Mouse (Mus musculus): ENCODE measurements around the gene Hist1h2be. TPM values are rescaled to one million over a fixed set of nuclear protein-coding genes. Genes with fewer than 3 reads are reported as not detected.

Gene Hist1h2be
- polyA plus RNA-seq (2012; rRNA removed): 1.9 and 4.2 TPM in 2 replicates

GRCm38 (mm10) chr13:23620733-23621531 lies at the start of gene Hist1h2be:
Hist1h2be (minus strand) TSS chr13:23621124.

GRCm38 (mm10) chr13:23622175-23622671 lies 1.3 kb upstream of the Hist1h2be start, which contains the start of gene Hist1h1e:
Hist1h1e (minus strand) TSS chr13:23622558.

DNA sequence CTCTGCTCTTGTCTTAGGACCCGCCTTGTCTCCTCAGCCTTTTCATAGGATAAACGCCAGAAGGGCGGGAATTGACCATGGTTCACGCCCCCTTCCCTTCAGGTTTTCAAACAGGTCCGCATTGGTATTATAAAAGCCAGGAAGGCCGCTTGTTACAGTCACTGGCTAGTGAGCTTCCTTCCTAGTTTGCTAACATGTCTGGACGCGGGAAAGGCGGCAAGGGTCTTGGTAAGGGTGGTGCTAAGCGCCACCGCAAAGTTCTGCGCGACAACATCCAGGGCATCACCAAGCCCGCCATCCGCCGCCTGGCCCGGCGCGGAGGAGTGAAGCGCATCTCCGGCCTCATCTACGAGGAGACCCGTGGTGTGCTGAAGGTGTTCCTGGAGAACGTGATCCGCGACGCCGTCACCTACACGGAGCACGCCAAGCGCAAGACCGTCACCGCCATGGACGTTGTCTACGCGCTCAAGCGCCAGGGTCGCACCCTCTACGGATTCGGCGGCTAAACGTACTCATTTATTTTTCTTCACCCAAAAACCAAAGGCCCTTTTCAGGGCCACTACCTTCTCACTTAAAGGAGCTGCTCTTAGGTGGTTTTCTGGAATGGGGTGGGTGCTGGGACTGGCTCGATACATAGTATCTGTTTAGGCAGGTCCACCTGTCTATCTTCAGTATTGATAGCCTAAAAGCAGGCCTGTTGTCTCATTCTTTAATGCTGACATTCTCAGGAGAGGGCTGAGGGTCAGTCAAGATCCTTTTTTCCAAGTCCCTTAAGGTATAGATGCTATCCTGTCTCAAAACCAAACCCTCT lies 39.3 kb downstream of the Hist1h2be start, which contains the start of gene Hist1h4d:
TSS of gene Hist1h4d (plus strand) at position 191 of the 811 bp plus-strand sequence.

DNA sequence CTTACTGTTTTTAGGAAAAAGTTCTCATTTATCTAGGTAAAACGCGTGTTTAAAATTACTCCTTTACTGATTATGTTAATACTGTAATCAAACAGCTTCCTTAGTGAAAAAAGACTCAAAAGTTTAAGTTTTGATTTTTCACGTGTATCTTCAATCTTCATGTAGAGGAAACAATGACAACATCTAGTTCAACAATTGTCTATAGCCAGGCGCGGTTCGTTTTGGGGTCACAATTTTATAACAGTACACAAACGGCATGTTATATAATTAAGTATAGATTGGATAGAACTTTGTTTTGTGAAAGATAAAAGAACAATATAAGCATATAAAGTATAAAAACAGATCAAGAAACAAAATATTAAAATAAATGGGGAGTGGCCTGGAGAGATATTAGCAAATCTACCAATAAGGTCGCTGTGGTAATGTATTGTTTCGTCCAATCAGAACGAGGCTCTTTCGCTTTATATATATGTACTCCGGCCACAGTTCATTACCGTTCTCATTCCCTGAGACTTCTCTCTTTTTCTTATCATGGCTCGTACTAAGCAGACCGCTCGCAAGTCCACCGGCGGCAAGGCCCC lies 45.6 kb downstream of the Hist1h2be start, which contains the start of gene Hist1h3d:
TSS of gene Hist1h3d (plus strand) at position 493 of the 581 bp plus-strand sequence.

GRCm38 (mm10) chr13:23573898-23574524 lies 46.9 kb downstream of the Hist1h2be start, which contains the start of the genes Hist1h2bf and Hist1h2ad:
Hist1h2bf (minus strand) TSS chr13:23574196.
Hist1h2ad (plus strand) TSS chr13:23574381.

GRCm38 (mm10) chr13:23571022-23571503 lies 49.9 kb downstream of the Hist1h2be start, which contains the start of the genes Hist1h2ae and Hist1h2bg:
Hist1h2ae (minus strand) TSS chr13:23571220.
Hist1h2bg (plus strand) TSS chr13:23571396.

DNA sequence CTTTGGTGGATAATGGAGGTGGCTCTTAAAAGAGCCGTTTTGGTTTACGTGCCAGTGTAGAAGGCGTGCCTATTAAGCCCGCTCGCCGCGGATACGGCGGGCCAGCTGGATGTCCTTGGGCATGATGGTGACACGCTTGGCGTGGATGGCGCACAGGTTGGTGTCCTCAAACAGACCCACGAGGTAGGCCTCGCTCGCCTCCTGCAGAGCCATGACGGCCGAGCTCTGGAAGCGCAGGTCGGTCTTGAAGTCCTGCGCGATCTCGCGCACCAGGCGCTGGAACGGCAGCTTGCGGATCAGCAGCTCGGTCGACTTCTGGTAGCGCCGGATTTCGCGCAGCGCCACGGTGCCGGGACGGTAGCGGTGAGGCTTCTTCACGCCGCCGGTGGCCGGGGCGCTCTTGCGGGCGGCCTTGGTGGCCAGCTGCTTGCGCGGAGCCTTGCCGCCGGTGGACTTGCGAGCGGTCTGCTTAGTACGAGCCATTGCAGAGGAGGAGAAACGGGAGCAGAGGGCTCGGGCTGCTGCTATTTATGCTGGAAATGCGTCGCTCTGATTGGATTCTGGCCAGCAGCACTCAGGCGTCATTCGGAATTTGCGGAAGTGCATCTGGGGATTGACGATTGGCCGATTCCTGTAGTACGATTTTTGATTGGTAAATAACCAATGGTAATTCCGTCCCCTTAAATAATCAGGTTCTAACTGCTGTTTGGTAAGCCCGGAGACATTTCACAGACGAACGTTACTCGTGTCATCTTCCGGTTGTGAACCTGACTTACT lies 58.9 kb downstream of the Hist1h2be start, which contains the start of gene Hist1h3e:
TSS of gene Hist1h3e (minus strand) at position 487 of the 777 bp plus-strand sequence.

GRCm38 (mm10) chr13:23552962-23553361 lies 68.0 kb downstream of the Hist1h2be start, which contains the start of gene Hist1h1d:
Hist1h1d (plus strand) TSS chr13:23553262.

DNA sequence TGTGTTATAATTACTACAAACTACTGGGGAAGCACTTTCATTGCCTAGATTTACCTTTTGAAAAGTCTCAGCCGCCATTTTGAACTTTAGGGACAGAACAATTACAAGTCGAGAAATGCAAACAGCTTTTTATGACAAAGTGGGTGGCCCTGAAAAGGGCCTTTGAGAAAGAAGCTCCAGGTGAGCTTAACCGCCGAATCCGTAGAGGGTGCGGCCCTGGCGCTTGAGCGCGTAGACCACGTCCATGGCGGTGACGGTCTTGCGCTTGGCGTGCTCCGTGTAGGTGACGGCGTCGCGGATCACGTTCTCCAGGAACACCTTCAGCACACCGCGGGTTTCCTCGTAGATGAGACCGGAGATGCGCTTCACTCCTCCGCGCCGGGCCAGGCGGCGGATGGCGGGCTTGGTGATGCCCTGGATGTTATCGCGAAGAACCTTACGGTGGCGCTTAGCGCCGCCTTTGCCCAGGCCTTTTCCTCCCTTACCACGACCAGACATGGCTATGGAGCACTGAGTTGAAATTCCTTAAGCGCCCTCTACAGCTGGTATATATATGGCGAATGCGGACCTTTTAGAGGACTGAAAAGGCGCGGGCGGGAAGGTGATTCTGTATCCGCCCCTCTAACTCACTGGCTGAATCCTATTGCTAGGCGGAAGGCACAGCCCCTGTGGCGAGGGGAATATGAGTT lies 69.6 kb downstream of the Hist1h2be start, which contains the start of gene Hist1h4f:
TSS of gene Hist1h4f (minus strand) at position 503 of the 689 bp plus-strand sequence.

GRCm38 (mm10) chr13:23543965-23544786 lies 76.7 kb downstream of the Hist1h2be start, which contains the start of gene Hist1h3f:
Hist1h3f (plus strand) TSS chr13:23544052.

GRCm38 (mm10) chr13:23542999-23543607 lies 77.8 kb downstream of the Hist1h2be start, which contains the start of gene Hist1h2bh:
Hist1h2bh (minus strand) TSS chr13:23543392.

DNA sequence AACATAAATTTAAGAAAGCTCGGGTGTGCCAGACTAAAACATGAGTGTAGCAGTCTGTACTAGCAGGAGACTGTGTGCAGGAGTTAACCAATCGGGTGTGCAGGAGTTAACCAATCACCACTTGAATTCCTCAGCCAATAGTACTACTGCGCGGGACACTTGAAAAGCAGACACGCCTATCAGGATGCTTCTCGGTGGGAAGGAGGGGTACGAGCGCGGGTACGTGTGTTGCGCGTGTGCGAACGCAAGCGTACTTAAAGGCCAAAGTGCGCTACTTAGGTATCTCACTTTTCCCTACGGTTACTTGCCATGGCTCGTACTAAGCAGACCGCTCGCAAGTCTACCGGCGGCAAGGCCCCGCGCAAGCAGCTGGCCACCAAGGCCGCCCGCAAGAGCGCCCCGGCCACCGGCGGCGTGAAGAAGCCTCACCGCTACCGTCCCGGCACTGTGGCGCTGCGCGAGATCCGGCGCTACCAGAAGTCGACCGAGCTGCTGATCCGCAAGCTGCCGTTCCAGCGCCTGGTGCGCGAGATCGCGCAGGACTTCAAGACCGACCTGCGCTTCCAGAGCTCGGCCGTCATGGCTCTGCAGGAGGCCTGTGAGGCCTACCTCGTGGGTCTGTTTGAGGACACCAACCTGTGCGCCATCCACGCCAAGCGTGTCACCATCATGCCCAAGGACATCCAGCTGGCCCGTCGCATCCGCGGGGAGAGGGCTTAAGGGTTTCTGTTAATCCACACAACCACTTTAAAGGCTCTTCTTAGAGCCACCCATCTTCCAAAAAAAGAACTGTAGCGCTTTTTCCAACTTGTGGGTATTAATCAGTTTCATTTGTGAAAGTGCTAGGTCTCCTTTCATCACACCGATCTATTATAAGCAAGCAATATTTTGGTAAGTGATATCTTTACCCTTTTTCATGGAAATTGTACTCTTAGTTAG lies 85.5 kb downstream of the Hist1h2be start, which contains the start of gene Hist1h3g:
TSS of gene Hist1h3g (plus strand) at position 286 of the 939 bp plus-strand sequence.

Other genes starting within 250 kb of the Hist1h2be start
- gene Abt1, start 197.3 kb downstream of the Hist1h2be start, polyA plus RNA-seq (2012; rRNA removed): 8.8 and 10.0 TPM in 2 replicates
- 0.07 and 0.31 TPM in 2 replicates for gene Btn1a1, start 155.2 kb downstream of the Hist1h2be start, polyA plus RNA-seq (2012; rRNA removed)
- 0.34 and 0.82 TPM in 2 replicates for gene Btn2a2, start 132.3 kb downstream of the Hist1h2be start, polyA plus RNA-seq (2012; rRNA removed)
- 21.7 and 31.0 TPM in 2 replicates for gene Hist1h4h, start 90.1 kb downstream of the Hist1h2be start, polyA plus RNA-seq (2012; rRNA removed)
- 189 and 273 TPM in 2 replicates for gene Hist1h2af, start 87.2 kb downstream of the Hist1h2be start, polyA plus RNA-seq (2012; rRNA removed)
- gene Hist1h3g, start 85.7 kb downstream of the Hist1h2be start, polyA plus RNA-seq (2012; rRNA removed): 38.6 and 41.4 TPM in 2 replicates
- 3.2 and 6.3 TPM in 2 replicates for gene Hist1h2bh, start 77.7 kb downstream of the Hist1h2be start, polyA plus RNA-seq (2012; rRNA removed)
- 5.1 and 6.2 TPM in 2 replicates for gene Hist1h3f, start 77.1 kb downstream of the Hist1h2be start, polyA plus RNA-seq (2012; rRNA removed)
- gene Hist1h4f, start 69.5 kb downstream of the Hist1h2be start, polyA plus RNA-seq (2012; rRNA removed): 19.4 and 22.4 TPM in 2 replicates
- 0.65 and 1.3 TPM in 2 replicates for gene Hist1h1d, start 67.9 kb downstream of the Hist1h2be start, polyA plus RNA-seq (2012; rRNA removed)
- 41.5 and 49.2 TPM in 2 replicates for gene Hist1h3e, start 58.8 kb downstream of the Hist1h2be start, polyA plus RNA-seq (2012; rRNA removed)
- gene Hist1h2ae, start 49.9 kb downstream of the Hist1h2be start, polyA plus RNA-seq (2012; rRNA removed): 17.0 and 26.2 TPM in 2 replicates
- gene Hist1h2bg, start 49.7 kb downstream of the Hist1h2be start, polyA plus RNA-seq (2012; rRNA removed): 14.7 and 42.2 TPM in 2 replicates
- 8.0 and 18.9 TPM in 2 replicates for gene Hist1h2bf, start 46.9 kb downstream of the Hist1h2be start, polyA plus RNA-seq (2012; rRNA removed)
- 2.4 and 8.0 TPM in 2 replicates for gene Hist1h2ad, start 46.7 kb downstream of the Hist1h2be start, polyA plus RNA-seq (2012; rRNA removed)
- 21.2 and 34.9 TPM in 2 replicates for gene Hist1h3d, start 45.4 kb downstream of the Hist1h2be start, polyA plus RNA-seq (2012; rRNA removed)
- gene Hist1h4d, start 39.5 kb downstream of the Hist1h2be start, polyA plus RNA-seq (2012; rRNA removed): 10.3 and 11.7 TPM in 2 replicates
- 11.1 and 13.7 TPM in 2 replicates for gene Hist1h1e, start 1.4 kb upstream of the Hist1h2be start, polyA plus RNA-seq (2012; rRNA removed)
- 1.2 and 2.0 TPM in 2 replicates for gene Hist1h2ac, start 62.8 kb upstream of the Hist1h2be start, polyA plus RNA-seq (2012; rRNA removed)
- gene Hist1h2bc, start 63.1 kb upstream of the Hist1h2be start, polyA plus RNA-seq (2012; rRNA removed): 17.0 and 27.2 TPM in 2 replicates
- gene Hist1h1t, start 74.7 kb upstream of the Hist1h2be start, polyA plus RNA-seq (2012; rRNA removed): 0.11 and 0.17 TPM in 2 replicates
- gene Hist1h4c, start 77.3 kb upstream of the Hist1h2be start, polyA plus RNA-seq (2012; rRNA removed): 7.5 and 10.3 TPM in 2 replicates
- 1.8 and 1.9 TPM in 2 replicates for gene Hfe, start 89.7 kb upstream of the Hist1h2be start, polyA plus RNA-seq (2012; rRNA removed)
- gene Hist1h1c, start 117.7 kb upstream of the Hist1h2be start, polyA plus RNA-seq (2012; rRNA removed): 13.2 and 15.1 TPM in 2 replicates
- gene Hist1h3c, start 124.5 kb upstream of the Hist1h2be start, polyA plus RNA-seq (2012; rRNA removed): 51.1 and 52.4 TPM in 2 replicates
- gene Hist1h2bb, start 125.6 kb upstream of the Hist1h2be start, polyA plus RNA-seq (2012; rRNA removed): 6.3 and 16.8 TPM in 2 replicates
- gene Hist1h2ab, start 130.0 kb upstream of the Hist1h2be start, polyA plus RNA-seq (2012; rRNA removed): 44.2 and 53.2 TPM in 2 replicates
- 52.8 and 64.6 TPM in 2 replicates for gene Hist1h3b, start 131.1 kb upstream of the Hist1h2be start, polyA plus RNA-seq (2012; rRNA removed)
- 29.2 and 64.2 TPM in 2 replicates for gene Hist1h4b, start 135.9 kb upstream of the Hist1h2be start, polyA plus RNA-seq (2012; rRNA removed)
- gene Hist1h4a, start 140.1 kb upstream of the Hist1h2be start, polyA plus RNA-seq (2012; rRNA removed): 7.3 and 15.7 TPM in 2 replicates
- 31.4 and 33.8 TPM in 2 replicates for gene Hist1h3a, start 141.3 kb upstream of the Hist1h2be start, polyA plus RNA-seq (2012; rRNA removed)
- gene Hist1h1a, start 142.5 kb upstream of the Hist1h2be start, polyA plus RNA-seq (2012; rRNA removed): 9.1 and 22.2 TPM in 2 replicates
- gene Trim38, start 148.8 kb upstream of the Hist1h2be start, polyA plus RNA-seq (2012; rRNA removed): not detected in 2 replicates
- 0.01 and 0.04 TPM in 2 replicates for gene Slc17a2, start 185.9 kb upstream of the Hist1h2be start, polyA plus RNA-seq (2012; rRNA removed)
- gene Slc17a3, start 218.3 kb upstream of the Hist1h2be start, polyA plus RNA-seq (2012; rRNA removed): 0.06 and 0.08 TPM in 2 replicates
- gene Slc17a1, start 246.6 kb upstream of the Hist1h2be start, polyA plus RNA-seq (2012; rRNA removed): 0.02 TPM in 1 of 2 replicates, not detected in the other

Data from central nervous system, embryonic 11.5 days (tissue).